Mouse (Mus musculus): ENCODE results near the gene Krit1. TPM values are rescaled to one million over a fixed set of nuclear protein-coding genes. Genes with fewer than 3 reads are reported as not detected.
A peak's percentile ranks its signal among the peaks of the same experiment; 100 is the strongest.
"Not testable (repeated sequence)": the region's sequence is repeated elsewhere in the genome, so short reads cannot be mapped to it uniquely, and the experiment has no call there.

Krit1 gene
- polyA plus RNA-seq, 1 experiment from 2014 or later: 45.8 TPM

- 78% methylated on average over 4 of the region's 4 CpGs for WGBS
Observed at GRCm38 (mm10) chr5:3787548-3787947, 15.4 kb upstream of the Krit1 start.

GRCm38 (mm10) chr5:3791048-3791447 is 11.9 kb upstream of the Krit1 start:
- no peak overlapping the region for H3K4me3 ChIP-seq (ENCODE audit: low read depth, low read length)
- ATAC-seq (ENCODE audit: insufficient read depth): no peak
- H3K36me3 ChIP-seq (ENCODE audit: insufficient read depth): no peaks in the 10 kb centered on the region
- H3K4me1 ChIP-seq (ENCODE audit: insufficient read depth): no peaks in the 10 kb centered on the region
- no peak overlapping the region for H3K27ac ChIP-seq (ENCODE audit: low read depth)
- TF ChIP-seq CTCF (IDR thresholded peaks at IDR 0.05; ENCODE audit: low read depth): no peak
- H3K4me2 ChIP-seq: no peak overlapping the region
- DNase-seq: no peak
- H3K9me3 ChIP-seq (ENCODE audit: low read depth, low read length): no peaks in the 10 kb centered on the region
- no peaks in the 10 kb centered on the region for H3K27me3 ChIP-seq (ENCODE audit: insufficient read depth, low read length)
- no peak overlapping the region for H3K9ac ChIP-seq

More at GRCm38 (mm10) chr5:3787548-3787947, 15.4 kb upstream of the Krit1 start:
- no peak overlapping the region for H3K4me3 ChIP-seq (ENCODE audit: low read depth, low read length)
- H3K9me3 ChIP-seq (ENCODE audit: low read depth, low read length): no peaks in the 10 kb centered on the region
- no peak for TF ChIP-seq CTCF (IDR thresholded peaks at IDR 0.05; ENCODE audit: low read depth)
- no peak overlapping the region for H3K4me2 ChIP-seq
- H3K9ac ChIP-seq: no peak overlapping the region
- no peaks in the 10 kb centered on the region for H3K27me3 ChIP-seq (ENCODE audit: insufficient read depth, low read length)
- H3K36me3 ChIP-seq (ENCODE audit: insufficient read depth): no peaks in the 10 kb centered on the region
- no peak for DNase-seq
- H3K27ac ChIP-seq (ENCODE audit: low read depth): no peak overlapping the region
- H3K4me1 ChIP-seq (ENCODE audit: insufficient read depth): no peaks in the 10 kb centered on the region
- ATAC-seq (ENCODE audit: insufficient read depth): no peak

- ATAC-seq (ENCODE audit: insufficient read depth); H3K27ac ChIP-seq (ENCODE audit: low read depth); H3K9me3 ChIP-seq (ENCODE audit: low read depth, low read length); H3K4me1 ChIP-seq (ENCODE audit: insufficient read depth); DNase-seq; H3K9ac ChIP-seq; H3K36me3 ChIP-seq (ENCODE audit: insufficient read depth); H3K4me3 ChIP-seq (ENCODE audit: low read depth, low read length); H3K4me2 ChIP-seq; H3K27me3 ChIP-seq (ENCODE audit: insufficient read depth, low read length): not testable (repeated sequence)
- 95% methylated on average over 2 of the region's 2 CpGs for WGBS
Observed at GRCm38 (mm10) chr5:3797101-3797500, 5.9 kb upstream of the Krit1 start.

GRCm38 (mm10) chr5:3798656-3799055 is 4.3 kb upstream of the Krit1 start:
- not testable (repeated sequence) for ATAC-seq (ENCODE audit: insufficient read depth); H3K4me3 ChIP-seq (ENCODE audit: low read depth, low read length); H3K9ac ChIP-seq; H3K36me3 ChIP-seq (ENCODE audit: insufficient read depth); H3K4me2 ChIP-seq; DNase-seq; H3K27ac ChIP-seq (ENCODE audit: low read depth); H3K9me3 ChIP-seq (ENCODE audit: low read depth, low read length); H3K4me1 ChIP-seq (ENCODE audit: insufficient read depth); H3K27me3 ChIP-seq (ENCODE audit: insufficient read depth, low read length)

GRCm38 (mm10) chr5:3800041-3800440 is 2.9 kb upstream of the Krit1 start:
- 81% methylated on average over 1 of the region's 1 CpGs for WGBS

GRCm38 (mm10) chr5:3800881-3801280 is 2.1 kb upstream of the Krit1 start:
- H3K9me3 ChIP-seq (ENCODE audit: low read depth, low read length): no peaks in the 10 kb centered on the region
- no peak for ATAC-seq (ENCODE audit: insufficient read depth)
- no peaks in the 10 kb centered on the region for H3K36me3 ChIP-seq (ENCODE audit: insufficient read depth)
- H3K4me3 ChIP-seq (ENCODE audit: low read depth, low read length): no peak overlapping the region
- H3K4me1 ChIP-seq (ENCODE audit: insufficient read depth): peaks cover 3% of the 10 kb centered on the region; the same call in 1 of the 2 replicates
- no peaks in the 10 kb centered on the region for H3K27me3 ChIP-seq (ENCODE audit: insufficient read depth, low read length)
- H3K9ac ChIP-seq: no peak overlapping the region
- TF ChIP-seq CTCF (IDR thresholded peaks at IDR 0.05; ENCODE audit: low read depth): no peak
- no peak overlapping the region for H3K27ac ChIP-seq (ENCODE audit: low read depth)
- peak overlapping the region; percentile 32; the same call in 1 of the 2 replicates for H3K4me2 ChIP-seq
- WGBS: 70% methylated on average over 4 of the region's 4 CpGs
- DNase-seq: no peak

More at GRCm38 (mm10) chr5:3800041-3800440, 2.9 kb upstream of the Krit1 start:
- Histone ChIP-seq H3K27me3 (ENCODE audit: insufficient read depth, low read length) (no peaks in the 10 kb centered on the region), H3K4me2 (no peak overlapping the region), H3K4me1 (ENCODE audit: insufficient read depth) (peaks cover 3% of the 10 kb centered on the region; the same call in 1 of the 2 replicates), H3K4me3 (ENCODE audit: low read depth, low read length) (no peak overlapping the region), H3K27ac (ENCODE audit: low read depth) (no peak overlapping the region), H3K36me3 (ENCODE audit: insufficient read depth) (no peaks in the 10 kb centered on the region), H3K9me3 (ENCODE audit: low read depth, low read length) (no peaks in the 10 kb centered on the region), H3K9ac (no peak overlapping the region)
- TF ChIP-seq CTCF (IDR thresholded peaks at IDR 0.05; ENCODE audit: low read depth): no peak
- ATAC-seq (ENCODE audit: insufficient read depth) (no peak), DNase-seq (no peak)

GRCm38 (mm10) chr5:3801672-3802432 is 1.1 kb upstream of the Krit1 start:
- WGBS: 6% methylated on average over 18 of the region's 18 CpGs
- no peak for ATAC-seq (ENCODE audit: insufficient read depth)

More at GRCm38 (mm10) chr5:3801672-3802432, 1.1 kb upstream of the Krit1 start:
- peak overlapping the region; percentile 81 for H3K4me3 ChIP-seq (ENCODE audit: low read depth, low read length)
- H3K4me2 ChIP-seq: peak overlapping the region; percentile 86
- no peaks in the 10 kb centered on the region for H3K27me3 ChIP-seq (ENCODE audit: insufficient read depth, low read length)
- H3K27ac ChIP-seq (ENCODE audit: low read depth): no peak overlapping the region
- H3K9ac ChIP-seq: peak overlapping the region; percentile 75
- DNase-seq: peak; percentile 20
- no peaks in the 10 kb centered on the region for H3K9me3 ChIP-seq (ENCODE audit: low read depth, low read length)
- H3K4me1 ChIP-seq (ENCODE audit: insufficient read depth): peaks cover 3% of the 10 kb centered on the region; the same call in 1 of the 2 replicates
- H3K36me3 ChIP-seq (ENCODE audit: insufficient read depth): 0 out of 2 replicates have a peak, but pooled peaks cover 3% of the 10 kb centered on the region
- TF ChIP-seq CTCF (IDR thresholded peaks at IDR 0.05; ENCODE audit: low read depth): no peak

All from lung, embryonic 14.5 days (tissue).